Mouse (Mus musculus) lung, adult 2 months (tissue): Measurements from ENCODE around the gene E330009J07Rik.

Experiments used
- CTCF ChIP-seq: fragments of 200-500 bp; IDR thresholded peaks from 2 replicates; pipeline ENCODE4 v1.5.1; 2011; ENCODE audit warnings: mild to moderate bottlenecking, low read length, control low read depth; ENCODE audit not compliant: insufficient read depth
- POLR2A ChIP-seq: fragments of 200-500 bp; IDR thresholded peaks from 2 replicates; pipeline ENCODE4 v1.6.1; 2011; ENCODE audit warnings: low read depth, mild to moderate bottlenecking, control low read depth, low read length, borderline replicate concordance; ENCODE audit errors: extremely low read depth

GRCm38 (mm10) chr6:40403640-40404285 is 32.2 kb downstream of the E330009J07Rik start:
- no peak for TF ChIP-seq CTCF
- no peak for TF ChIP-seq POLR2A
